Mouse (Mus musculus): Measurements from ENCODE around the gene Xkr7. TPM values are rescaled to one million over a fixed set of nuclear protein-coding genes. Genes with fewer than 3 reads are reported as not detected.

The Xkr7 gene
- polyA plus RNA-seq, 1 experiment, result not detected

- TF ChIP-seq FLI1 (IDR thresholded peaks at IDR 0.05; ENCODE audit: low read length) (no peak), GATA1 (IDR thresholded peaks at IDR 0.05; ENCODE audit: borderline replicate concordance, low read length) (no peak)
- Histone ChIP-seq H3K9me3 (no peaks in the 10 kb centered on the region), H3K4me1 (peaks cover 26% of the 10 kb centered on the region), H3K27me3 (replicated peaks) (peaks cover 19% of the 10 kb centered on the region), H3K4me3 (replicated peaks) (peak overlapping the region; percentile 93), H3K36me3 (replicated peaks; ENCODE audit: low read length) (peaks cover 53% of the 10 kb centered on the region)
These were observed 17.7 kb upstream of the Xkr7 start for GRCm38 (mm10) chr2:153013724-153014515.

- Histone ChIP-seq H3K27me3 (replicated peaks) (peaks cover 30% of the 10 kb centered on the region), H3K36me3 (replicated peaks; ENCODE audit: low read length) (peaks cover 43% of the 10 kb centered on the region), H3K4me1 (peaks cover 26% of the 10 kb centered on the region), H3K9me3 (no peaks in the 10 kb centered on the region), H3K4me3 (replicated peaks) (peak within 1 kb of the TSS; percentile 93)
- TF ChIP-seq FLI1 (IDR thresholded peaks at IDR 0.05; ENCODE audit: low read length) (no peak), GATA1 (IDR thresholded peaks at IDR 0.05; ENCODE audit: borderline replicate concordance, low read length) (no peak)
These were observed 16.7 kb upstream of the Xkr7 start, which contains the start of gene Pdrg1 for GRCm38 (mm10) chr2:153014758-153015593. Gene Pdrg1 (minus strand): TSS chr2:153015427.

DNA sequence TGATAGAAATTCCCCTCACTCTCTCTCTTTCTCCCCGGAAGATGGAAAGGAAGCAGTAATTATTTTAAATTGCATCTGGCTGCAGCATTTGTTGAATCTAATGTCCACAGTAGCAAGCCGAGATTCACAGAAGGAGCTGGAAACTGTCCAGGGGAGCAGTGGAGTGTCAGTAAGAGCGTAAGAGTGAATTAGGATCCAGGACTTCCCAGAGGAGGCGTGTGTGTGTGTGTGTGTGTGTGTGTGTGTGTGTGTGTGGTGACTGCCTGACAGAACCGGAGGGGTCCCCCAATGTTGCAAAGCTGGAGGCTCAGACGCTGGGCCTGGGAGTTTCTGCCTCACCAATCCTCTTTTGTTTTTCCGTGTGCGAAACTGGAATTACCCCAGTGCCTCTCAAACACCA is 15.8 kb upstream of the Xkr7 start:
- H3K27me3 ChIP-seq (replicated peaks), result peaks cover 36% of the 10 kb centered on the region
- peaks cover 26% of the 10 kb centered on the region for H3K4me1 ChIP-seq
- no peak for TF ChIP-seq GATA1 (IDR thresholded peaks at IDR 0.05; ENCODE audit: borderline replicate concordance, low read length)
- no peak for TF ChIP-seq FLI1 (IDR thresholded peaks at IDR 0.05; ENCODE audit: low read length)
- H3K9me3 ChIP-seq, result no peaks in the 10 kb centered on the region
- H3K4me3 ChIP-seq (replicated peaks), result no peak overlapping the region
- H3K36me3 ChIP-seq (replicated peaks; ENCODE audit: low read length), result peaks cover 34% of the 10 kb centered on the region

DNA sequence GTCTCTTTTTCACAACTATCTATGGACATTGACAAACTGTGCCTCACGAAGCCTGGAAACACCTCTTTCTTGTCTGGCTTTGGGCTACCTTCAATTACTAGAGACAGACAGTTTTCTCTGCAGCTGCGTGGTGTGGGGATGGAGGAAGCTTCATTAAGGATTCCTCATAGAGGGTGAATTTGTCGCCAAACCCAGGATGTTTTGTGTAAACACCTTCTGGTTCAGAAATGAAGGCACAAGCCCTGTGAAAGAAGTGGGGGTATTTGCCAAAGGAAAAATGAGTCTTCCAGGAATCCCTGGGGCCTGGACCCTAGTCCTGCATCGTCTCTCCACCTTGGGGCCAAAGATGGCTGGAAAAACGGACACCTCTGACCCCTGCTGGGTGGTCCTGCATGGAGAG is 14.9 kb upstream of the Xkr7 start:
- H3K27me3 ChIP-seq (replicated peaks), result peaks cover 36% of the 10 kb centered on the region
- H3K36me3 ChIP-seq (replicated peaks; ENCODE audit: low read length), result peaks cover 25% of the 10 kb centered on the region
- TF ChIP-seq GATA1 (IDR thresholded peaks at IDR 0.05; ENCODE audit: borderline replicate concordance, low read length) (no peak), FLI1 (IDR thresholded peaks at IDR 0.05; ENCODE audit: low read length) (no peak)
- no peak overlapping the region for H3K4me3 ChIP-seq (replicated peaks)
- H3K4me1 ChIP-seq, result peaks cover 32% of the 10 kb centered on the region
- no peaks in the 10 kb centered on the region for H3K9me3 ChIP-seq

DNA sequence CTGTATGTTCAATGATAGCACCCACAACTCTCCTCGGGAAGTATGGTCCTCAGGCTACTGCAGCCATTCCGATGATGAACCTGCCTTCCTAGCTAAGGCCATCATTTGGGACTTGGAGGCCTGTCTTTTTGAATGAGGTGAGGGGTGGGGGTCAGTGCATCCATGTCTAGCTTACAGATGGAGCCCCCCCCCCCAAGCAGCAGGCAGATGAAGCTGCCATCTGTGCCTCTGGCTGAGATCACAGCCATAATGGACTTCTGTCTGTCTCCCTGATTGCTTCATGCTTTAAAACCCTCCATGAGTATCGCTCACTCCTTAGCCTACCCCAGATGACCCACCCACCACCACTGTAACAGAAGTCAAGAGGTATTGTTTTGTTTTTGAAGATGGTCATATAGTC is 12.3 kb upstream of the Xkr7 start:
- no peak for TF ChIP-seq GATA1 (IDR thresholded peaks at IDR 0.05; ENCODE audit: borderline replicate concordance, low read length)
- TF ChIP-seq FLI1 (IDR thresholded peaks at IDR 0.05; ENCODE audit: low read length), result no peak
- H3K9me3 ChIP-seq, result peaks cover 4% of the 10 kb centered on the region; the same call in 1 of the 2 replicates

DNA sequence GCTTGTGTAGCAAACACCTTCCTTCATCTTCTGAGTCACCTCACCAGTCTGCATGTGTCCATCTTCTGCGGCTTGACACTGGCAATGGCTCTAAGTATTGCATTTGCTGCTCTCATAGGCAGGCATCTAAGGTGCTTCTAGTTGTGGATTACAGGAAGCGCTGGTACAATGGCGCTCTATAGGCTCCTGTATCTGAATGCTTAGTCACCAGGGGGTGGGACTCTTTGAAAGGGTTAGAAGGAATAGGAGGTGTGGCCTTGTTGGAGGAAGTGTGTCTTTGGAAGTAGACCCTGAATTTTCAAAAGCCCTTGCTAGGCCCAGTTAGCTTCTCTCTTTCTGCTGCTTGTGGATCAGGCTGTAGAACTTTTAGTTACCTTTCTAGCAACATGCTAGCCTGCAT is 10.5 kb upstream of the Xkr7 start:
- H3K4me1 ChIP-seq, result peaks cover 13% of the 10 kb centered on the region
- peaks cover 61% of the 10 kb centered on the region for H3K27me3 ChIP-seq (replicated peaks)

More for the DNA sequence above, 12.3 kb upstream of the Xkr7 start:
- Histone ChIP-seq H3K4me3 (replicated peaks) (no peak overlapping the region), H3K36me3 (replicated peaks; ENCODE audit: low read length) (no peaks in the 10 kb centered on the region), H3K27me3 (replicated peaks) (peaks cover 48% of the 10 kb centered on the region), H3K4me1 (peaks cover 24% of the 10 kb centered on the region)

DNA sequence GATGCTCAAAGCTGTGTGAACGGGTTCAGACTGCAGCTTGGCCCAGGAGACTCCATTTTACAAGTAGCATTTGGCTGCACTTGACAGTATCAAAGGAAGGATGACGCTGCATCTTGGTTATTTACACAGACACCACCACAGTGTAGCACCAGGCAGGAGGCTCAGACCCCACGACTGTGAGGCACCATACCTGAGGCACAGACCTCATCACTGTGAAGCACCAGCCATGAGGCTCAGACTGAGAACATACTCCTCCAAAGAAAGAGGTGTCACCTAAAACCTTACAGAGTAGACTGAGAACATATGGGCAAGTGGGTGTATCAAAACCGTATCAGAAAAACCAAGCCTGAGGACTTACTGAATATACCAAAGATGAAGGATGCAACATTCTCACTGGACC is 8.8 kb upstream of the Xkr7 start:
- H3K36me3 ChIP-seq (replicated peaks; ENCODE audit: low read length), result no peaks in the 10 kb centered on the region
- H3K4me1 ChIP-seq, result peaks cover 13% of the 10 kb centered on the region
- no peak for TF ChIP-seq FLI1 (IDR thresholded peaks at IDR 0.05; ENCODE audit: low read length)
- peak overlapping the region; percentile 21 for H3K4me3 ChIP-seq (replicated peaks)
- H3K9me3 ChIP-seq, result peaks cover 6% of the 10 kb centered on the region; the same call in 1 of the 2 replicates
- peaks cover 66% of the 10 kb centered on the region for H3K27me3 ChIP-seq (replicated peaks)

More for the DNA sequence above, 10.5 kb upstream of the Xkr7 start:
- no peaks in the 10 kb centered on the region for H3K36me3 ChIP-seq (replicated peaks; ENCODE audit: low read length)
- H3K9me3 ChIP-seq, result peaks cover 6% of the 10 kb centered on the region; the same call in 1 of the 2 replicates
- no peak overlapping the region for H3K4me3 ChIP-seq (replicated peaks)
- TF ChIP-seq FLI1 (IDR thresholded peaks at IDR 0.05; ENCODE audit: low read length) (no peak), GATA1 (IDR thresholded peaks at IDR 0.05; ENCODE audit: borderline replicate concordance, low read length) (no peak)

GRCm38 (mm10) chr2:153026052-153026451 is 5.6 kb upstream of the Xkr7 start:
- Histone ChIP-seq H3K27me3 (replicated peaks) (peaks cover 65% of the 10 kb centered on the region), H3K4me3 (replicated peaks) (no peak overlapping the region), H3K4me1 (peaks cover 13% of the 10 kb centered on the region), H3K9me3 (peaks cover 6% of the 10 kb centered on the region; the same call in 1 of the 2 replicates), H3K36me3 (replicated peaks; ENCODE audit: low read length) (no peaks in the 10 kb centered on the region)
- TF ChIP-seq FLI1 (IDR thresholded peaks at IDR 0.05; ENCODE audit: low read length), result no peak
- no peak for TF ChIP-seq GATA1 (IDR thresholded peaks at IDR 0.05; ENCODE audit: borderline replicate concordance, low read length)

DNA sequence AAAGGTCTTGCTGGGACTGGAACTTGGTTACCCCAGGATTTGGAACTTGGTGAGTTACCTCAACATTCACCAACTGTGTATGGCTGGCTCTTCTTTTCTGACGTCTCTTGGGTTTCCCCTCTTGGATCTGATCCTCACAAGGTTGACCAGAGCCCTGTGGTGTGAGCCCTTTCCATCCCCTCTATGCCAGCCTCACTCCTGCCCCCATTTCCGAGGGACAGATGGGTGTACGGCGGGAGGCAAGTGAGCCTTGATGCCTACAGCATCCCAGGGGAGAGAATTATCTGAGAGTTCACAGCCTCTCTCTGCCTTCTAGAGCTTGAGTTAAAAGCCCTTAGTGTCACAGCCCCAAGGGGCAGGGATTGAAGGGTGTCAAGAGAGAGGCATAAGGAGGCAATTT is 4.2 kb upstream of the Xkr7 start:
- H3K4me1 ChIP-seq, result peaks cover 16% of the 10 kb centered on the region
- H3K27me3 ChIP-seq (replicated peaks), result peaks cover 79% of the 10 kb centered on the region
- H3K4me3 ChIP-seq (replicated peaks), result no peak overlapping the region
- TF ChIP-seq FLI1 (IDR thresholded peaks at IDR 0.05; ENCODE audit: low read length), result no peak
- TF ChIP-seq GATA1 (IDR thresholded peaks at IDR 0.05; ENCODE audit: borderline replicate concordance, low read length), result no peak
- H3K9me3 ChIP-seq, result peaks cover 6% of the 10 kb centered on the region; the same call in 1 of the 2 replicates
- no peaks in the 10 kb centered on the region for H3K36me3 ChIP-seq (replicated peaks; ENCODE audit: low read length)

DNA sequence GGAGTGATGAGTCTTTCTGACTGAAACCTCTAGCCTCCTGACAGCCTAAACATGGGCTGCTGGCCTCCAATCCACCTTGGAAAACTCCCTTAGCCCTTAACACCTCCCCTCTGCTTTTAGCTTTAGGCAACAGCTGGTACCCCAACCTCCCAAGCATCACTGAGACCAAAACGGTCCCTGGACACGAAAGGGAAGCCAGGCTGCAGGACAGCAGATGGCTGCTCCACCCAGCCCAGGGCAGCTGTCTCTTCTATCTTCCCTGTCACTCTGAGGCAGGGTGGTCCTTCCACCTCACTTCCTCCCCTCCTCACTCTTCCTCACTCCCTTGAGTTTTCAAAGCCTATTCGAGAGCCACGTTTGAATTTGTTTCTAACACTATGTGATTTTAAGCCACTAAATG is 1.2 kb upstream of the Xkr7 start:
- no peaks in the 10 kb centered on the region for H3K36me3 ChIP-seq (replicated peaks; ENCODE audit: low read length)
- no peaks in the 10 kb centered on the region for H3K9me3 ChIP-seq
- peaks cover 13% of the 10 kb centered on the region for H3K4me1 ChIP-seq
- peaks cover 86% of the 10 kb centered on the region for H3K27me3 ChIP-seq (replicated peaks)
- H3K4me3 ChIP-seq (replicated peaks), result no peak overlapping the region
- TF ChIP-seq GATA1 (IDR thresholded peaks at IDR 0.05; ENCODE audit: borderline replicate concordance, low read length), result no peak
